Mouse (Mus musculus): ENCODE results near the gene Brca1.
"Not testable (repeated sequence)": the region's sequence is repeated elsewhere in the genome, so short reads cannot be mapped to it uniquely, and the experiment has no call there.

Gene Brca1

GRCm38 (mm10) chr11:101526686-101527085, 25.1 kb downstream of the Brca1 start:
- no peak for DNase-seq

- no peak for DNase-seq
Measured at GRCm38 (mm10) chr11:101525936-101526595, 25.7 kb downstream of the Brca1 start.

- no peak for DNase-seq
Measured at GRCm38 (mm10) chr11:101525056-101525455, 26.7 kb downstream of the Brca1 start.

- no peak for DNase-seq
Measured at GRCm38 (mm10) chr11:101524446-101524845, 27.3 kb downstream of the Brca1 start.

GRCm38 (mm10) chr11:101519364-101519763, 32.4 kb downstream of the Brca1 start:
- no peak for DNase-seq

- no peak for DNase-seq
Measured at GRCm38 (mm10) chr11:101518937-101519336, 32.8 kb downstream of the Brca1 start.

- DNase-seq, result no peak
Measured at GRCm38 (mm10) chr11:101507090-101507489, 44.7 kb downstream of the Brca1 start.

GRCm38 (mm10) chr11:101506269-101506780, 45.4 kb downstream of the Brca1 start:
- DNase-seq, result no peak

- DNase-seq, result no peak
Measured at GRCm38 (mm10) chr11:101486126-101486525, 65.6 kb downstream of the Brca1 start.

GRCm38 (mm10) chr11:101485509-101486028, 66.2 kb downstream of the Brca1 start:
- DNase-seq, result no peak

GRCm38 (mm10) chr11:101484814-101485213, 66.9 kb downstream of the Brca1 start:
- no peak for DNase-seq

- no peak for DNase-seq
Measured at GRCm38 (mm10) chr11:101484245-101484644, 67.5 kb downstream of the Brca1 start.

GRCm38 (mm10) chr11:101483804-101484203, 68.0 kb downstream of the Brca1 start:
- DNase-seq, result no peak

- no peak for DNase-seq
Measured at GRCm38 (mm10) chr11:101480912-101481311, 70.8 kb downstream of the Brca1 start.

GRCm38 (mm10) chr11:101479171-101479635, 72.6 kb downstream of the Brca1 start:
- no peak for DNase-seq

GRCm38 (mm10) chr11:101477552-101478211, 74.1 kb downstream of the Brca1 start:
- peak; percentile 86 for DNase-seq

GRCm38 (mm10) chr11:101477194-101477551, 74.6 kb downstream of the Brca1 start:
- DNase-seq, result no peak

- not testable (repeated sequence) for DNase-seq
Measured at GRCm38 (mm10) chr11:101476361-101476760, 75.4 kb downstream of the Brca1 start.

GRCm38 (mm10) chr11:101474298-101474697, 77.5 kb downstream of the Brca1 start:
- peak; percentile 80 for DNase-seq

GRCm38 (mm10) chr11:101473686-101474085, 78.1 kb downstream of the Brca1 start:
- DNase-seq, result not testable (repeated sequence)

- peak; percentile 79 for DNase-seq
Measured at GRCm38 (mm10) chr11:101472336-101472735, 79.4 kb downstream of the Brca1 start.

- no peak for DNase-seq
Measured at GRCm38 (mm10) chr11:101471926-101472325, 79.8 kb downstream of the Brca1 start.

GRCm38 (mm10) chr11:101470206-101470605, 81.5 kb downstream of the Brca1 start:
- no peak for DNase-seq

GRCm38 (mm10) chr11:101469155-101469554, 82.6 kb downstream of the Brca1 start:
- DNase-seq, result peak; percentile 73

All from heart, adult 11 months (tissue).